Mouse (Mus musculus) G1E (cell line): ENCODE measurements around the gene Tmigd1. TPM values are rescaled to one million over a fixed set of nuclear protein-coding genes. Genes with fewer than 3 reads are reported as not detected.

ENCODE experiments used
- ATAC-seq: 2 replicates; pipeline ENCODE4 v1.8.0; 2016; ENCODE audit warnings: mild to moderate bottlenecking; ENCODE audit not compliant: insufficient number of reproducible peaks, poor library complexity, low FRiP score, severe bottlenecking; ENCODE audit errors: extremely low read depth
- DNase-seq: peaks from one replicate; pipeline ENCODE4 v3.0.0; 2012; ENCODE audit warnings: low spot score
- H3K27me3 ChIP-seq: 2 replicates; pipeline ENCODE4 v1.6.1; 2012; ENCODE audit warnings: mild to moderate bottlenecking, low read length, inconsistent platforms; ENCODE audit not compliant: insufficient read depth
- H3K36me3 ChIP-seq: replicated peaks from 2 replicates; pipeline ENCODE3; 2012; ENCODE audit warnings: mild to moderate bottlenecking, inconsistent platforms
- H3K4me1 ChIP-seq: 2 replicates; pipeline ENCODE4 v1.6.1; 2012; ENCODE audit warnings: low read depth, low read length, inconsistent platforms, mixed read lengths; ENCODE audit not compliant: insufficient read depth
- H3K4me3 ChIP-seq: 2 replicates; pipeline ENCODE4 v1.5.1; 2012; ENCODE audit warnings: low read depth, mild to moderate bottlenecking, inconsistent platforms, low read length, moderate library complexity, mixed read lengths
- H3K9me3 ChIP-seq: replicated peaks from 2 replicates; pipeline ENCODE4 v1.6.1; 2012; ENCODE audit warnings: inconsistent platforms
- CTCF ChIP-seq: IDR thresholded peaks from 2 replicates; pipeline ENCODE4 v1.5.1; 2012; ENCODE audit warnings: low read depth, low read length, inconsistent platforms, mixed read lengths
- GATA1 ChIP-seq: IDR thresholded peaks from 2 replicates; pipeline ENCODE4 v1.6.1; 2012; ENCODE audit warnings: borderline replicate concordance, low read length, inconsistent platforms, mixed read lengths
- GATA2 ChIP-seq: IDR thresholded peaks from 2 replicates; pipeline ENCODE4 v1.6.1; 2012; ENCODE audit warnings: low read depth, low read length, inconsistent platforms, borderline replicate concordance
- POLR2AphosphoS5 ChIP-seq: IDR thresholded peaks from 2 replicates; pipeline ENCODE4 v1.6.1; 2012; ENCODE audit warnings: low read depth, low read length, inconsistent platforms; ENCODE audit not compliant: insufficient replicate concordance
- TAL1 ChIP-seq: conservative IDR thresholded peaks from 2 replicates; pipeline ENCODE4 v1.6.1; 2012; ENCODE audit warnings: low read depth, low read length, inconsistent platforms, mixed read lengths
- polyA plus RNA-seq: library from polyadenylated mRNA; stranded (reverse); fragments of >175 nt; gene quantifications from 2 replicates; pipeline ENCODE4 v1.2.3, GENCODE M21; 2012
- total RNA-seq, 2 experiments: library from RNA; stranded (forward) in 1 of 2; stranded (reverse) in 1 of 2; fragments of 200-1000 nt in 1 of 2; fragments of >200 nt in 1 of 2; fragmentation: Nextera tagmentation in 1 of 2; gene quantifications; 2 replicates each; pipeline ENCODE4 v1.2.3; 2014 to 2017

The Tmigd1 gene
- total RNA-seq (2014; fragmentation: Nextera tagmentation) (not detected in 2 replicates), total RNA-seq (2017) (0.38 TPM in 1 of 2 replicates, not detected in the other), polyA plus RNA-seq (not detected in 2 replicates)

DNA sequence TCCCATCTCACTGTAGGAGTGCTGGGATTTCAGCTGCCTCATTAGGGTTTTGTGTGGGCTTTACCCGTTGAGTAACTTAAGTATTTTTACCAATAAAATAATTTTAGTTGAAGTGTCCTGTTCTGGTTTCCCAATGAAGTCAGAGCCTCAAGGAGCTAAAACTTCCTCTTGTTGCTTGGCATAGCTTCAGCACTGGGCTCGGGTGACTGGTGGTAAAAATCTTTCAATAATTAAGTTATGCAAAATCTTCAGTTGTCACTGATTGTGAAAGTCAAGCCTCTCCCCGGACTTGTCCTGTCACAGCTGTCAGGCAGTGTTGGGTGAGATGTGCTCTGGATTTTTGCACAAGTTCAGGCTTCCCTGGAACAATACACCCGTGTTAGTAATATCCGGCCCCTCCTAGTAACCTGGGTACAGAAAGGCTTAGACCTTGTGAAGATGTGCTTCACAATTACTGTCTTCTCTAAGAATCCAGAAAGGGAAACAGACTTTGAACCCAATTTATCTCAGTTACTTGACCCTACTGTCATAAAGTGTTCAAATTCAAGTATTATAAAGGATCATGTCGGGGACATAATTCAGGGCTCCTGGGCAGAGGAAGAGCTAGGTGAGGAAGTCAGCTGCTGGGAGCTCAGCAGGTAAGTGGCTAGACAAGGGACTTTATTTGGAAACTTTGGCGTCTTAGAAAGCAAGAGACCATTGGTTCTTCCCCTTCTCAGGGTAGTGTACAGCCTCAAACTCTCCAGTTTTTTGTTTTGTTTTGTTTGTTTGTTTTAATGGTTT, at the start of gene Tmigd1:
Gene Tmigd1, plus strand, starts transcription at position 581 of the 783 bp plus-strand sequence.
- TF ChIP-seq GATA2 = no peak
- TF ChIP-seq TAL1 = no peak
- TF ChIP-seq GATA1 = no peak
- TF ChIP-seq CTCF = no peak
- TF ChIP-seq POLR2AphosphoS5 = no peak
- H3K9me3 ChIP-seq = no peaks in the 10 kb centered on the region

DNA sequence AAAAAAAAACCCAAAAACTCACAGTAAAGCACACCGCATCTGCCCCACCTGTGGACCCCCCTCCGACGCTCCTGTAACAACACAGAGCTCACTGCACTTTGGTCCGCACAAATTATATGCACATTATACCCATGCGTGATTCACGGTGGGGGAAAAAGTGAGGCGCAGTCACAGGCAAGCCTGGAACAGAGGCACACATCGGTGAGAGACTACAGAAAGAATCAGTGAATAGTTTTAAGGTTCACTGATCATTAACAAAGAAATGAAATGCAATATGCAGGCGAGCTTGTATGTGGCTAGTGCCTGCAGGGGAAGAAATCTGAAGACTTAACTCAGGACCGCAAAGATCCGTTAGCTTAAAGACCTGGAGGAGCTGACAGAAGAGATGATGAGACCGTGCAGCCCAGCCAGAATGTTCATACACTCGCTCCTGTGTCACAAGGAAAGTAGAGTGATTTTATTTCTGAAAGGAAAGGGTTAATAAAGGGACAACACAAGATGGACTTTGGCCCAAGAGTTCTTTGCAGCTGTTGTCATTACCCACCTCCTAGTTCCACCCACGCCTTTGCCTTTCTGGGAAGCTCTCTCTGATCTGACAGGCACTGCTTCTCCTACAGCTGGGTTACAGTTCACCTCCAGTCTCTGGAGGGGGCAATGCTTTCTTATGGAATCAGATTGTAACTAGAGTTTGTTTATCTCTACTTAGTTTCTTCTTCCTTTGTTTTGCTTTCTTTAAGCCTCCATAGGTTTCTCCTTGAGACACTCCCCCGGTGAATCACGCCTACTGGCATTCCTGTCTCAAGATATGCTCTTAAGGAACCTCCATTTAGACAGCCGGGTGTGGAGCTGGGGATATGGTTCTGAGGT, 47.3 kb upstream of the Tmigd1 start:
- peaks cover 3% of the 10 kb centered on the region; the same call in 1 of the 2 replicates for H3K27me3 ChIP-seq
- H3K9me3 ChIP-seq = 0 out of 2 replicates have a peak, but pooled peaks cover 5% of the 10 kb centered on the region
- H3K4me1 ChIP-seq = peaks cover 31% of the 10 kb centered on the region
- TF ChIP-seq TAL1 = no peak
- TF ChIP-seq GATA2 = no peak
- no peak for TF ChIP-seq GATA1
- no peak for TF ChIP-seq CTCF
- TF ChIP-seq POLR2AphosphoS5 = no peak
- no peak overlapping the region for H3K4me3 ChIP-seq
- ATAC-seq (no peak), DNase-seq (no peak)
- no peaks in the 10 kb centered on the region for H3K36me3 ChIP-seq

More for the DNA sequence above, at the start of gene Tmigd1:
- DNase-seq (no peak), ATAC-seq (no peak)
- Histone ChIP-seq H3K36me3 (no peaks in the 10 kb centered on the region), H3K4me1 (peaks cover 21% of the 10 kb centered on the region), H3K27me3 (peaks cover 8% of the 10 kb centered on the region), H3K4me3 (no peak within 1 kb of the TSS)

DNA sequence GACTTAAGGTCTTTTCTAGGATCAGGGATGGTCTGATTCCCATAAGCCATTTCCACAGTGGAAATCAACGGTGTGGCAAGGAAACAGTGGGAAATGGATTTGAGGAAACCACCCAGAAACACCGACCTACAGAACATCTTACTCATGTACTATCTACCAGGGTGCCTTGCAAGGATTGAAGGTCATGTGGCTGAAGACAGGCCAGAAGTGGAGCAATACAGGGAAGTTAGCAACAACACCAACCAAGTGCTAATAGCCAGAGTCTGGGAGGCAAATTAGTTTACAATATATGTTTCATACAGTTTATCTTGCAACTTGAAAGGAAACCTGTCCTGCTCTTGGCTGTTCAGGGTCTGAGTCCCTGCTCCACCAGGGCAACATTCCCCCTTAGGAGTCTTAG, 45.4 kb upstream of the Tmigd1 start:
- Histone ChIP-seq H3K9me3 (no peaks in the 10 kb centered on the region), H3K36me3 (no peaks in the 10 kb centered on the region), H3K4me3 (no peak overlapping the region), H3K4me1 (peaks cover 32% of the 10 kb centered on the region), H3K27me3 (peaks cover 8% of the 10 kb centered on the region)
- ATAC-seq = no peak
- DNase-seq = no peak
- TF ChIP-seq GATA2 (no peak), TAL1 (no peak), CTCF (no peak), POLR2AphosphoS5 (no peak), GATA1 (no peak)

DNA sequence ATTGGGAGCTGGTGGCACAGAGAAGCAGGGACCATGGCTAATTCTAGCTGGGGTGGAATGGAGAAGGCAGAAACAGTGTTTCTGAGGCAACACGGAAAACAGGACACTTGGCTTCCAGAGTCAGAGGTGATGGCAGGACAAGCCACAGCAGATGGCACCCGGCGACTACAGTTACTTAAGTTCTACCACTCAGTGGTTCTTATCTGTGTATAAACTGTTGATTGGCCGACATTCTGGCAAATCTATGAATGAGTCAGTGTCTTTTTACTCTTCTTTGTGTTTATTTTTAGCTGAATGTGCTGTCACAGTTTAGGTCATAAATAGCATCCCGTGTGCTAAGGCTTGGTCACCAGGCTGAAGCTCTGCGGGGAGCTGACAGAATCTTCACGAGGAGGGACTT, 44.8 kb upstream of the Tmigd1 start:
- TF ChIP-seq TAL1 (no peak), GATA2 (no peak), GATA1 (no peak), CTCF (no peak), POLR2AphosphoS5 (no peak)
- Histone ChIP-seq H3K4me1 (peaks cover 32% of the 10 kb centered on the region), H3K4me3 (no peak overlapping the region), H3K36me3 (no peaks in the 10 kb centered on the region), H3K27me3 (peaks cover 13% of the 10 kb centered on the region), H3K9me3 (no peaks in the 10 kb centered on the region)
- DNase-seq (no peak), ATAC-seq (no peak)

DNA sequence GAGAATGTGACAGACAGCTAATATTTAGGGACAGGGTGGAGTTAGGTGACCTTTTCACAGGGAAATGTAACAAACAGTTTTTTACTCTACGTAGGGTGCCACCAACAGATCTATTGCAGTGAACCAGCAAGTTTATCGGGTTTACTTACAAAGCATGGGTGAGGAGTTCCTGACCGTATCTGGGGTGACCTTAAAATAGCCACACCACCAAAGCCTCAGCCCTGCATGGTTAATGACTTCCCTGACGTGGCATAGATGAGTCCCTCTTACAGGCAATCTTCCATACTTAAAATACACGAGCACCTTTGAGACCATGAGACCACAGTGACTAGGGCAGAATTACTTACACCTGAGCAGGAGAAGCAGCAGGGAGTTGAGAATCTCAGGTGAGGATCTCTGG, 43.2 kb upstream of the Tmigd1 start:
- H3K27me3 ChIP-seq = peaks cover 13% of the 10 kb centered on the region
- DNase-seq (no peak), ATAC-seq (no peak)
- H3K9me3 ChIP-seq = no peaks in the 10 kb centered on the region
- no peaks in the 10 kb centered on the region for H3K36me3 ChIP-seq
- H3K4me3 ChIP-seq = no peak overlapping the region
- TF ChIP-seq GATA1 = no peak
- no peak for TF ChIP-seq GATA2
- TF ChIP-seq CTCF = no peak
- TF ChIP-seq TAL1 = no peak
- no peak for TF ChIP-seq POLR2AphosphoS5
- peaks cover 32% of the 10 kb centered on the region for H3K4me1 ChIP-seq

DNA sequence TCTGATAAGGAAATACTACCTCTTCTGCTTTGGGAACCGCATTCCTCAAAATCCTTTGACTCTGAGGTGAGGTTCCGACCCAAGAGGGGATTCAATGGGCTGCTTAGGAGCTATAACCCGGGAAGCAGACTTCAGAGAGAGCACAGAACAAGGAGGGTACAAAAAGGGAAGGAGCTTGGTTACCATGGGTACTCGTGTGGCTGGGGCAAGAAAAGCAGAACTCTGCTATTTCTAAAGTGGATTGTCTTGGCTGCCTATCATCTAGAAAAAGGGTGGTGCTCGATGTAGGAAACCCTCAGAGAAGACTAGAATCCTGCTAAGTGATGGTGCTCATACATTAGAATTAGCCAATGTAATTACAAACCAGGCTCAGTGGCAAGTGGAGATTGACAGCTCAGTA, 42.7 kb upstream of the Tmigd1 start:
- no peak overlapping the region for H3K4me3 ChIP-seq
- peak; percentile 38 for DNase-seq

More for the DNA sequence above, 42.7 kb upstream of the Tmigd1 start:
- Histone ChIP-seq H3K27me3 (peaks cover 13% of the 10 kb centered on the region), H3K9me3 (no peaks in the 10 kb centered on the region), H3K36me3 (no peaks in the 10 kb centered on the region), H3K4me1 (peaks cover 32% of the 10 kb centered on the region)
- ATAC-seq = no peak
- TF ChIP-seq POLR2AphosphoS5 (no peak), GATA1 (no peak), CTCF (no peak), TAL1 (no peak), GATA2 (no peak)
